Mouse (Mus musculus) liver, postnatal 0 days (tissue): ENCODE measurements around the gene Spred2. TPM values are rescaled to one million over a fixed set of nuclear protein-coding genes. Genes with fewer than 3 reads are reported as not detected.

Source experiments
- ATAC-seq: fragments of 200-750 bp; cut with Nextera tagmentation; 2 replicates; pipeline ENCODE4 v1.8.0; 2017; ENCODE audit warnings: mild to moderate bottlenecking, moderate library complexity
- DNase-seq: peaks from one replicate; pipeline ENCODE4 v3.0.0-alpha.2; 2016
- H3K27ac ChIP-seq: fragments of 300-500 bp; sonication (generic); 2 replicates; pipeline ENCODE4 v1.5.1; 2014; ENCODE audit warnings: antibody characterized with exemption, moderate library complexity, mild to moderate bottlenecking, low read depth
- H3K27me3 ChIP-seq: fragments of 300-500 bp; sonication (generic); 2 replicates; pipeline ENCODE4 v1.6.1; 2014; ENCODE audit warnings: low read length, control low read depth, mixed read lengths; ENCODE audit not compliant: insufficient read depth
- H3K36me3 ChIP-seq: fragments of 300-500 bp; sonication (generic); replicated peaks from 2 replicates; pipeline ENCODE4 v1.6.1; 2014; ENCODE audit warnings: mild to moderate bottlenecking, control low read depth, low read length, moderate library complexity, mixed read lengths; ENCODE audit not compliant: insufficient read depth
- H3K4me1 ChIP-seq: fragments of 300-500 bp; sonication (generic); 2 replicates; pipeline ENCODE4 v1.6.1; 2014; ENCODE audit warnings: antibody characterized with exemption, mild to moderate bottlenecking, control low read depth; ENCODE audit not compliant: insufficient read depth
- H3K4me2 ChIP-seq: fragments of 300-500 bp; sonication (generic); 2 replicates; pipeline ENCODE4 v1.6.1; 2014; ENCODE audit warnings: low read depth, mild to moderate bottlenecking, low read length, moderate library complexity, mixed read lengths
- H3K4me3 ChIP-seq: fragments of 300-500 bp; sonication (generic); 2 replicates; pipeline ENCODE4 v1.5.1; 2014; ENCODE audit warnings: low read depth, low read length
- H3K9ac ChIP-seq: fragments of 300-500 bp; sonication (generic); replicated peaks from 2 replicates; pipeline ENCODE4 v1.6.1; 2014; ENCODE audit warnings: mild to moderate bottlenecking, moderate library complexity
- H3K9me3 ChIP-seq: fragments of 300-500 bp; sonication (generic); 2 replicates; pipeline ENCODE4 v1.6.1; 2016; ENCODE audit warnings: mild to moderate bottlenecking, control low read depth, low read length, mixed read lengths
- CTCF ChIP-seq: sonication (generic); IDR thresholded peaks from 2 replicates; pipeline ENCODE4 v1.5.1; 2016; ENCODE audit warnings: antibody characterized with exemption, low read depth
- EP300 ChIP-seq: IDR thresholded peaks from 2 replicates; pipeline ENCODE4 v1.6.1; 2016; ENCODE audit warnings: antibody characterized with exemption, low read depth, mild to moderate bottlenecking
- WGBS: fragments of 180-500 bp; shearing (Covaris S2); extraction: QIAGEN DNeasy Blood & Tissue Kit; methylation state at CpG from one replicate; pipeline ENCODE4 v1.1.7; 2014; ENCODE audit not compliant: insufficient replicate concordance; 5-methylcytosine and 5-hydroxymethylcytosine counted together
- polyA plus RNA-seq: library from polyadenylated mRNA; unstranded; fragments of >200 nt; fragmentation: Nextera tagmentation; extraction: Ambion mirVana; gene quantifications from 2 replicates; pipeline ENCODE4 v1.2.1, GENCODE M21; 2015

The Spred2 gene
- polyA plus RNA-seq, 1 experiment from 2014 or later = 1.3 TPM

GRCm38 (mm10) chr11:19946721-19947120 lies 22.5 kb downstream of the Spred2 start:
- DNase-seq (no peak), ATAC-seq (no peak)
- WGBS = 80% methylated on average over 6 of the region's 7 CpGs
- peaks cover 5% of the 10 kb centered on the region; the same call in 1 of the 2 replicates for H3K36me3 ChIP-seq
- H3K9ac ChIP-seq = no peak overlapping the region
- no peak overlapping the region for H3K27ac ChIP-seq
- no peak overlapping the region for H3K4me3 ChIP-seq
- no peak overlapping the region for H3K4me2 ChIP-seq
- H3K4me1 ChIP-seq = peaks cover 18% of the 10 kb centered on the region
- H3K9me3 ChIP-seq = no peaks in the 10 kb centered on the region
- TF ChIP-seq CTCF = no peak
- TF ChIP-seq EP300 = no peak
- no peaks in the 10 kb centered on the region for H3K27me3 ChIP-seq

- Histone ChIP-seq H3K4me1 (peaks cover 18% of the 10 kb centered on the region), H3K9ac (no peak overlapping the region), H3K4me2 (no peak overlapping the region), H3K27me3 (no peaks in the 10 kb centered on the region), H3K4me3 (no peak overlapping the region), H3K9me3 (no peaks in the 10 kb centered on the region), H3K36me3 (peaks cover 5% of the 10 kb centered on the region; the same call in 1 of the 2 replicates), H3K27ac (no peak overlapping the region)
- 69% methylated on average over 7 of the region's 7 CpGs for WGBS
- TF ChIP-seq EP300 (no peak), CTCF (no peak)
- DNase-seq (no peak), ATAC-seq (no peak)
Measured at GRCm38 (mm10) chr11:19947626-19948135, 23.5 kb downstream of the Spred2 start.

DNA sequence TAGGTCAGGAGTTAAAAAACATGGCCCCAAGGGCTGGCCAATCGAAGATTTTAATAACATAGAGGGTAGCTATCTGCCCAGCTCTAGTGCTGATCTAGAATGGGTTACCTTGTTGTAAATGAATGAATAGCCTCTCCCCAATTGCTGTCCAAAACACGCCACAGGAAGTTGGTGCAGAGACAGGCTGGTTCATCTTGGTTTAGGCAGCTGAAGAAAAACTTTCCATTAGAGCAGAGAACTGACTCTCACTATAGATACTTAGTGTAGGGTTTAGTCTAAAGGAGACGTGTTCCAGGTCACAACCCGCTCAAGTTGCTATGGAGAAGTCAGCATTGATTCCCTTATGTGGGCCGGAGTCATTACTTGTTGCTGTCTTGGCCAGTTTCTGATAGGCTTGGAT lies 25.6 kb downstream of the Spred2 start:
- Histone ChIP-seq H3K9ac (no peak overlapping the region), H3K4me1 (peaks cover 18% of the 10 kb centered on the region), H3K27me3 (no peaks in the 10 kb centered on the region), H3K27ac (0 out of 2 replicates have a peak overlapping the region, but pooled peaks have one; percentile 16), H3K4me2 (no peak overlapping the region), H3K9me3 (no peaks in the 10 kb centered on the region), H3K4me3 (no peak overlapping the region), H3K36me3 (peaks cover 5% of the 10 kb centered on the region; the same call in 1 of the 2 replicates)
- ATAC-seq (no peak), DNase-seq (no peak)
- TF ChIP-seq CTCF = no peak
- no peak for TF ChIP-seq EP300
- 72% methylated on average over 5 of the region's 5 CpGs for WGBS

- Histone ChIP-seq H3K27ac (0 out of 2 replicates have a peak overlapping the region, but pooled peaks have one; percentile 16), H3K36me3 (peaks cover under 1% of the 10 kb centered on the region; the same call in 1 of the 2 replicates), H3K9me3 (no peaks in the 10 kb centered on the region), H3K4me1 (peaks cover 18% of the 10 kb centered on the region), H3K4me3 (no peak overlapping the region), H3K27me3 (no peaks in the 10 kb centered on the region), H3K9ac (no peak overlapping the region), H3K4me2 (no peak overlapping the region)
- 78% methylated on average over 8 of the region's 8 CpGs for WGBS
- ATAC-seq = no peak
- no peak for TF ChIP-seq CTCF
- TF ChIP-seq EP300 = no peak
- DNase-seq = no peak
Measured at GRCm38 (mm10) chr11:19950169-19950568, 26.0 kb downstream of the Spred2 start.

DNA sequence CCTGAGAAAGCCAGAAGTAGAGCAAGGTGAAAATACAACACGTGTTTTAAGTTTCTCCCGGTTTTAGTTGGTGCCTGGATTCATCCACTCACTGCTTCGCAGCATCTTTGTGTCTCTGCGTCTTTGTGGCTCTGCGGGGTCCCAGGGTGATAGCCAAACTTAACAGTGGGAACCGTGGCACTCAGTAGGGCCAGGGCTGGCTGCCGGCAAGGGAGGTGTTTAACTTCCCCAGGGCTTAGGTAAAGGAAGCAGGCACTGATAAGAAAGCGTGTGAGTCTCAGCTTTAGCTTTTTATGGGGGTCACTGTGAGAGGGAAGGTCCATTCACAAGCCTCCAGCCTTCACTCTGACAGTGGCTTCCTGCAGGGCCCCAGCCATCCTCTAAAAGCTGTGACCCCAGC lies 28.8 kb downstream of the Spred2 start:
- Histone ChIP-seq H3K9me3 (no peaks in the 10 kb centered on the region), H3K4me1 (peaks cover 20% of the 10 kb centered on the region), H3K9ac (no peak overlapping the region), H3K27me3 (no peaks in the 10 kb centered on the region), H3K27ac (no peak overlapping the region), H3K4me3 (no peak overlapping the region), H3K4me2 (no peak overlapping the region), H3K36me3 (no peaks in the 10 kb centered on the region)
- TF ChIP-seq CTCF = no peak
- TF ChIP-seq EP300 = no peak
- DNase-seq = no peak
- WGBS = 27% methylated on average over 8 of the region's 8 CpGs
- no peak for ATAC-seq

- TF ChIP-seq EP300 (no peak), CTCF (no peak)
- no peak overlapping the region for H3K27ac ChIP-seq
- H3K4me3 ChIP-seq = no peak overlapping the region
- no peak for DNase-seq
- H3K27me3 ChIP-seq = no peaks in the 10 kb centered on the region
- no peak overlapping the region for H3K9ac ChIP-seq
- no peaks in the 10 kb centered on the region for H3K9me3 ChIP-seq
- no peaks in the 10 kb centered on the region for H3K36me3 ChIP-seq
- ATAC-seq = no peak
- H3K4me2 ChIP-seq = no peak overlapping the region
- WGBS = 83% methylated on average over 7 of the region's 7 CpGs
- H3K4me1 ChIP-seq = peaks cover 11% of the 10 kb centered on the region; the same call in 1 of the 2 replicates
Measured at GRCm38 (mm10) chr11:19953919-19954318, 29.7 kb downstream of the Spred2 start.
